ENCODE assay signal across 8 mouse cellular contexts in the genomic region with DNA sequence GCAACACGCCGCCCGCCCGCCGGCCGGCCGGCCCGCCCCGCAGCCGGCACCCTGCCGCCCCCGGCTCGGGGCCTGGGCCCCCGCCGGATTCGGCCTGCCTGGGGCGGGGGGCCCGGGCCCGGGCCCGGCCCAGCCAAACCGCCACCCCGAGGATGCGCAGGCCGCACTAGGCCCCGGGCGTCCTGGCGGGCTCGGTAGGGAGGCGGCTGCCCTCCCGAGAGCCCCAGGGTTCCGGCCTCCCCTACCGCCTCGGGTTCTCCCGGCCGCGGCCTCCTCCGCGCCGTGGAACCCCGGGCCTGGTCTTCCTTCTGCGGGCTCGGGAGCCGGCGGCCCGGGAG. TPM values are rescaled to one million over a fixed set of nuclear protein-coding genes. Genes with fewer than 3 reads are reported as not detected.
DNase-seq lines count a peak whose midpoint lies in the region; ATAC-seq and TF ChIP-seq lines count a peak whose summit lies in the region.

No protein-coding gene starts in this region.

- peak overlapping the region; percentile 84 for H3K4me3 ChIP-seq in heart, postnatal 0 days (ENCODE audit: low read depth, low read length)
- H3K4me3 ChIP-seq in hindbrain, embryonic 15.5 days: peak overlapping the region; percentile 99
- peak overlapping the region; percentile 79 for H3K4me3 ChIP-seq in midbrain, embryonic 16.5 days (ENCODE audit: low read depth, low read length)

- H3K9me3 ChIP-seq in heart, postnatal 0 days (replicated peaks; ENCODE audit: control insufficient read depth, low read length): no peaks in the 10 kb centered on the region
- H3K9me3 ChIP-seq in hindbrain, embryonic 15.5 days: no peaks in the 10 kb centered on the region
- H3K9me3 ChIP-seq in midbrain, embryonic 16.5 days (replicated peaks; ENCODE audit: control insufficient read depth, low read length, poor library complexity, severe bottlenecking): no peaks in the 10 kb centered on the region

- H3K36me3 ChIP-seq in heart, postnatal 0 days (replicated peaks; ENCODE audit: control insufficient read depth, insufficient read depth, low read length): no peaks in the 10 kb centered on the region; the same call in 1 of the 2 replicates
- H3K36me3 ChIP-seq in hindbrain, embryonic 15.5 days: no peaks in the 10 kb centered on the region
- H3K36me3 ChIP-seq in midbrain, embryonic 16.5 days (ENCODE audit: control insufficient read depth, insufficient read depth, low read length): no peaks in the 10 kb centered on the region

- peak overlapping the region; percentile 100 for H3K27ac ChIP-seq in heart, postnatal 0 days (ENCODE audit: low read depth)
- peak overlapping the region; percentile 100 for H3K27ac ChIP-seq in hindbrain, embryonic 15.5 days (replicated peaks)
- peak overlapping the region; percentile 100 for H3K27ac ChIP-seq in midbrain, embryonic 16.5 days (ENCODE audit: low read length)

- TF ChIP-seq CTCF in heart, postnatal 0 days (IDR thresholded peaks at IDR 0.05; ENCODE audit: low read depth): no peak

- WGBS in heart, postnatal 0 days: 1% methylated on average over 39 of the region's 45 CpGs
- 0% methylated on average over 22 of the region's 45 CpGs for WGBS in hindbrain, embryonic 15.5 days
- WGBS in midbrain, embryonic 16.5 days: 0% methylated on average over 37 of the region's 45 CpGs

- no peak for TF ChIP-seq EP300 in heart, postnatal 0 days (IDR thresholded peaks at IDR 0.05; ENCODE audit: low read depth)

- ATAC-seq in heart, postnatal 0 days (ENCODE audit: insufficient read depth, low read depth): peak; percentile 82; the same call in 1 of the 2 replicates
- ATAC-seq in hindbrain, embryonic 15.5 days (ENCODE audit: low FRiP score, low read depth): no peak
- no peak for ATAC-seq in midbrain, embryonic 16.5 days

- H3K27me3 ChIP-seq in heart, postnatal 0 days (ENCODE audit: control insufficient read depth, insufficient read depth, low read length): no peaks in the 10 kb centered on the region
- no peaks in the 10 kb centered on the region for H3K27me3 ChIP-seq in hindbrain, embryonic 15.5 days
- H3K27me3 ChIP-seq in midbrain, embryonic 16.5 days (ENCODE audit: control insufficient read depth, insufficient read depth, low read depth, low read length): no peaks in the 10 kb centered on the region

- peaks cover 20% of the 10 kb centered on the region for H3K4me1 ChIP-seq in heart, postnatal 0 days (ENCODE audit: control insufficient read depth, insufficient read depth)
- peaks cover 42% of the 10 kb centered on the region for H3K4me1 ChIP-seq in hindbrain, embryonic 15.5 days (replicated peaks)
- H3K4me1 ChIP-seq in midbrain, embryonic 16.5 days (ENCODE audit: control insufficient read depth, insufficient read depth, low read length): peaks cover 26% of the 10 kb centered on the region

- peak overlapping the region; percentile 98 for H3K4me2 ChIP-seq in heart, postnatal 0 days (ENCODE audit: low read depth, low read length)
- peak overlapping the region; percentile 62 for H3K4me2 ChIP-seq in hindbrain, embryonic 15.5 days
- peak overlapping the region; percentile 87; the same call in 1 of the 2 replicates for H3K4me2 ChIP-seq in midbrain, embryonic 16.5 days (ENCODE audit: low read length)

- H3K9ac ChIP-seq in heart, postnatal 0 days (replicated peaks; ENCODE audit: low read depth, low read length): peak overlapping the region; percentile 99
- H3K9ac ChIP-seq in hindbrain, embryonic 15.5 days: peak overlapping the region; percentile 98
- H3K9ac ChIP-seq in midbrain, embryonic 16.5 days (ENCODE audit: low read depth, low read length): peak overlapping the region; percentile 83

- DNase-seq in heart, postnatal 0 days (ENCODE audit: low spot score): no peak
- DNase-seq in heart, adult 8-10 months (ENCODE audit: low spot score): no peak
- peak; percentile 4 for DNase-seq in brain, embryonic 18.5 days (ENCODE audit: low read depth, low spot score)
- DNase-seq in ovary, postnatal 14 days (ENCODE audit: low spot score): no peak
- DNase-seq in frontal cortex, postnatal 10 days (ENCODE audit: low spot score in 2 of 2): no peak
- no peak for DNase-seq in T-cell, adult 2 months (ENCODE audit: low spot score)

RNA-seq across cellular contexts. Expression of a gene that starts 0.3 kb away (rescaled TPM):
- 77.8 and 90.1 TPM in 2 replicates for total RNA-seq in heart, postnatal 0 days (2014; rRNA removed; ENCODE audit: low replicate concordance)
- polyA plus RNA-seq in heart, postnatal 0 days (2015; fragmentation: Nextera tagmentation; extraction: Ambion mirVana): 13.1 and 14.1 TPM in 2 replicates
- total RNA-seq in heart, adult 8-10 months (2022): 10 to 100 TPM; 10.6 to 12.3 (median 11.3) TPM
- polyA plus RNA-seq in hindbrain, embryonic 15.5 days (2015; fragmentation: Nextera tagmentation; extraction: Ambion mirVana): 36.5 and 38.0 TPM in 2 replicates
- 33.8 and 35.4 TPM in 2 replicates for polyA plus RNA-seq in midbrain, embryonic 16.5 days (2015; fragmentation: Nextera tagmentation; extraction: Ambion mirVana)
